Mouse (Mus musculus): Measurements from ENCODE around the gene Gm6309.
"Not testable (repeated sequence)": the region's sequence is repeated elsewhere in the genome, so short reads cannot be mapped to it uniquely, and the experiment has no call there.

Gene Gm6309

DNA sequence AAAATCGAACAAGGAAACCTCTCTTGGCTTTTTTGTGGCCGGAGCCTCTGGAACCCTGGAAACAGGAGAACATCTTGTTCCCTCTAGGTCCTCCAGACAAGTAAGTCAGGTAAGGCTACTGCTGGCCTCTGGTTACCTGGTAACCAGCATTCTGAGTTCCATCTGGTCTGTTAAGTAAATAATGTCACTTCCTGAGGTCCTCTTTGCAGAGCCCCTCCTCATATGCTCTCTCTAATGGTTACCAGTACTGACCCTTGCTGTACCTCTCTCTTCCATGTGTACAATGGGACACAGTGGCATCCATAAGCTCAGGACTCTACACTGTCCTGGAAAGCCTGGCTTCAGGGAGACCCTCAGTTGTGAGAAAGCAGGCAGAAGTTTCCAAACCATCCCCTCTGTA is at the start of gene Gm6309:
Gm6309 (minus strand) TSS at position 101 of the 400 bp plus-strand sequence.
- DNase-seq (ENCODE audit: low read depth) = not testable (repeated sequence)

- no peak for DNase-seq (ENCODE audit: low read depth)
Measured at GRCm38 (mm10) chr5:146205537-146205936, 35.0 kb upstream of the Gm6309 start.

DNA sequence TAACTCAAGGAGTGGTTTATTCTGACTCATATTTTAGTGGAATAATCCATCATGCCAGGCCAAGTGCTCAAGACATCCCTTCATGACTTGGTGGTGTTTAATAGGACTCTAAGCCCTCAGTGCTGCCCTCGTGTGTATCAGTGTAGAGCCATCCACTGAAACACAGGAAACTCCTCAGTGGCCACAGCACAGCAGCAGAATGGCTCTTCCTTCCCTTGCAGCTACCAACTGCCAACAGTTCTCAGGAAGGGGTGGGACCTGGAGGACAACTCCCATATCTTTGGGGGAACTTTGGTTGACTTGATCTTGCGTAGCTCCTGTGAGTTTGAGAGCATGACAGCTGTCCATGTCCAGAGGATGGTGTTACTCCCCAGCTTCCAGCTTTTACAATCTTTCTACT is 33.4 kb upstream of the Gm6309 start:
- no peak for DNase-seq (ENCODE audit: low read depth)

DNA sequence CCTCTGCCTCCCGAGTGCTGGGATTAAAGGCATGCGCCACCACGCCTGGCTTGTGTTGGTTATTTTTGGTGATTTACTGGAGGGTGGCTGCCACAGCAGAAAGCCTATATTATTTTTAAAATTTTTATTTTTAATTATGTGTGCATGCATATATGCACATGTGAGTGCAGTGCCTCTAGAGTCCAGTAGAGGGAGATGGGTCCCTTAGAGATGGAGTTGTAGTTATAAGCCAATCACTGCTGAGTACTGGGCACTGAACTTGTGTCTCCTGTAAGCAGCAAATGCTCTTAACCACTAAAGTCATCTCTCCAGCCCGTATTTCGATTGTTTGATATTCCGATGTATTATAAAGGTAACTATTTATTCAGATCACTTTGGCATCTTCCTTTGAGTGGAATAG is 30.1 kb upstream of the Gm6309 start:
- DNase-seq (ENCODE audit: low read depth) = no peak

DNA sequence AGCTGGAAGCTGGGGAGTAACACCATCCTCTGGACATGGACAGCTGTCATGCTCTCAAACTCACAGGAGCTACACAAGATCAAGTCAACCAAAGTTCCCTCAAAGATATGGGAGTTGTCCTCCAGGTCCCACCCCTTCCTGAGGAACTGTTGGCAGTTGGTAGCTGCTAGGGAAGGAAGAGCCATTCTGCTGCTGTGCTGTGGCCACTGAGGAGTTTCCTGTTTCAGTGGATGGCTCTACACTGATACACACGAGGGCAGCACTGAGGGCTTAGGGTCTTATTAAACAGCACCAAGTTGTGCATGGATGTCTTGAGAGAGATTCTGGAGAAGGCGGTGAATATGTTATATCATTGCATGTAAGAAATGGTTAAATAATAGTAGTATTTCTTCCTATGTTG is 29.0 kb upstream of the Gm6309 start:
- no peak for DNase-seq (ENCODE audit: low read depth)

DNA sequence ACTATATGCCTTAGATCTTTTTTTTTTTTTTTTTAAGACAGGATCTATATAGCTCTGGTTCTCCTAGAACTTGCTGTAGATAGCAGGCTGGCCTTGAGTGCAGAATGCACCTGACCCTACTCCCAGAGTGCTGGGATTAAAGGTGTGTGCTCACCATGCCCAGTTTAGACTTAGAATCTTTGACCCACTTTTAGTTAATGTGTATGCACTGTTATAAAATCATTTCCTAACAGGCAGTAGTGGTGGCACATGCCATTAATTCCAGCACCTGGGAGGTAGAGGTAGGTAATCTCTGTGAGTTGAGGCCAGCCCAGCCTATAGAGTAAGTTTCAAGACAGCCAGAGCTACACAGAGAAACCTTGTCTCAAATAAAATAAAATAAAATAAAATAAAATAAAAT is 28.6 kb upstream of the Gm6309 start:
- DNase-seq (ENCODE audit: low read depth) = no peak

GRCm38 (mm10) chr5:146193360-146193759 is 22.8 kb upstream of the Gm6309 start:
- DNase-seq (ENCODE audit: low read depth) = no peak

GRCm38 (mm10) chr5:146190501-146191269 is 20.2 kb upstream of the Gm6309 start:
- DNase-seq (ENCODE audit: low read depth) = no peak

- DNase-seq (ENCODE audit: low read depth) = no peak
Measured at GRCm38 (mm10) chr5:146190093-146190492, 19.6 kb upstream of the Gm6309 start.

DNA sequence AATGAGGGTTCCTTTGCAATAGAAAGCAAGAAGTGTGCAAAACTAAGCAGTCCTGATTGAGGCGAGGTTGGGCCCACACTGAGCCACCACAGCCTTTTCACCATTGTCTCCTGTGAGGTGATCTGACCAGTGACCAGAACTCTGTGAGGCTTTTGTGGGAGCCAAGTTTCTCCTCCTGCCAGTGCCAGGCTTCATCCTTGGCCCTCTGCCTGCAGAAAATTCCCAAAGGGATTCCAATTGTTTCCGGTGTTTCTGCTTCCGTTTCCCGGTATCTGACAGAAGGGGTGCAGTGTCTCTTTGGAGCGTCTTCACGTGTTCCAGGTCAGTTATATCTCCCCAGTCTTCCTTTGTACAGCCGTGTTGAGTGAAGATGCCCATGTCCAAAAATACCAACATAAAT is 18.2 kb upstream of the Gm6309 start:
- DNase-seq (ENCODE audit: low read depth) = no peak

DNA sequence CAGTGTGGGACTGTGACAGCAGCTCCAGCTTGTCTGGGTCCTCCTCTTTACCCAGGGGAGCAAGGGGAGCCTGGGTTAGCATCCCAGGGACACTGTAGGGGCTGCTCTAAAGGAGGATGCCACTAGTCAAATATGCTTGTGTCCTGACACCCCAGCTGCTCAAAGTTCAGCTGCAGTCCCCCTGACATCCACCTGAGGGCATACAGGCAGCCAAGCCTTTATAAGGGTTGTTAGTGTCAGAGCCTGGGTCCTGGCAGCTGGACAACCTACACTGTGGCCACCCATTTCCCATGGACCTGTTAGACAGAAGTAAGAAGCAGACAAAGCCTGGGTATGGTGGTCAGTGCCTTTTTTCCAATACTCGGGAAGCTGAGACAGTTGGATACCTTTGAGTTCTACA is 17.6 kb upstream of the Gm6309 start:
- no peak for DNase-seq (ENCODE audit: low read depth)

DNA sequence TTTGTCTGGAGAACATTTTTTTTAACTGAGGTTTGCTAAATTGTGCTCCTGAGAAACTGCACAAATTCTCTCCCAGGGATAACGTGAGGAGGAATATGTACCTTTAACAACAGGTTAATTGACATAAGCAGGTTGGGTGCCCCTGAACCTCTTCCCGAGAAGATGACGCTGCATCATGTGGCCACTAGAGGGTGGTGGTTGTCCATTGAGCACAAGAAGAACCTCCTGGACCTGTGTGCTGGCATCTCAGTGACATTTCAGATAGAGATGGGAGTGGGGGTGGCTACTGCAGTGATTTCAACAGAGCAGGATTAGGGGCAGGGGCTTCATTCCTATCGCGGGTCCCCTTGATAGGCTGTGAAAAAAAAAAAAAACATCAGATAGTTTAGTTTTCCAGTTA is 16.9 kb upstream of the Gm6309 start:
- DNase-seq (ENCODE audit: low read depth) = not testable (repeated sequence)

- not testable (repeated sequence) for DNase-seq (ENCODE audit: low read depth)
Measured at GRCm38 (mm10) chr5:146185204-146185603, 14.7 kb upstream of the Gm6309 start, which contains the start of gene 1700001J03Rik. 1700001J03Rik (minus strand) TSS chr5:146185304.

DNA sequence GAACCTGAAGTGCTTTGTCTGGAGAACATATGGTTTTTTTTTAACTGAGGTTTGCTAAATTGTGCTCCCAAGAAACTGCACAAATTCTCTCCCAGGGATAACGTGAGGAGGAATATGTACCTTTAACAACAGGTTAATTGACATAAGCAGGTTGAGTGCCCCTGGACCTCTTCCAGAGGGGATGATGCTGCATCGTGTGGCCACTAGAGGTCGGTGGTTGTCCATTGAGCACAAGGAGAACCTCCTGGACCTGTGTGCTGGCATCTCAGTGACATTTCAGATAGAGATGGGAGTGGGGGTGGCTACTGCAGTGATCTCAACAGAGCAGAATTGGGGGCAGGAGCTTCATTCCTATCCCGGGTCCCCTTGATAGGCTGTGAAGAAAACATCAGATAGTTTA is 2.2 kb upstream of the Gm6309 start:
- not testable (repeated sequence) for DNase-seq (ENCODE audit: low read depth)

GRCm38 (mm10) chr5:146160439-146160838 is 10.1 kb downstream of the Gm6309 start, which contains the start of gene Gm5565:
Gm5565 (minus strand) TSS chr5:146160539.
- DNase-seq (ENCODE audit: low read depth) = not testable (repeated sequence)

- not testable (repeated sequence) for DNase-seq (ENCODE audit: low read depth)
Measured at GRCm38 (mm10) chr5:146158326-146158725, 12.2 kb downstream of the Gm6309 start.

- no peak for DNase-seq (ENCODE audit: low read depth)
Measured at GRCm38 (mm10) chr5:146150454-146150853, 20.1 kb downstream of the Gm6309 start.

GRCm38 (mm10) chr5:146147903-146148302 is 22.6 kb downstream of the Gm6309 start:
- DNase-seq (ENCODE audit: low read depth) = no peak
